Mouse (Mus musculus) lung, postnatal 25 days (tissue): ENCODE data around the gene Rnf144b.

ENCODE experiments used
- DNase-seq: peaks from one replicate; pipeline ENCODE4 v3.0.0; 2022; ENCODE audit warnings: low spot score

The Rnf144b gene

GRCm38 (mm10) chr13:47264382-47264781 lies 141.9 kb downstream of the Rnf144b start:
- no peak for DNase-seq

GRCm38 (mm10) chr13:47266411-47266810 lies 144.0 kb downstream of the Rnf144b start:
- no peak for DNase-seq

- DNase-seq: no peak
Observed at GRCm38 (mm10) chr13:47268227-47268626, 145.8 kb downstream of the Rnf144b start.

- peak; percentile 42 for DNase-seq
Observed at GRCm38 (mm10) chr13:47272928-47273327, 150.5 kb downstream of the Rnf144b start.

- DNase-seq: no peak
Observed at GRCm38 (mm10) chr13:47273487-47273886, 151.0 kb downstream of the Rnf144b start.

- DNase-seq: no peak
Observed at GRCm38 (mm10) chr13:47274139-47274538, 151.7 kb downstream of the Rnf144b start.

GRCm38 (mm10) chr13:47277000-47277823 lies 154.8 kb downstream of the Rnf144b start:
- DNase-seq: peak; percentile 39

- DNase-seq: no peak
Observed at GRCm38 (mm10) chr13:47277824-47278290, 155.4 kb downstream of the Rnf144b start.

GRCm38 (mm10) chr13:47282221-47282620 lies 159.8 kb downstream of the Rnf144b start:
- DNase-seq: no peak

GRCm38 (mm10) chr13:47288449-47288848 lies 166.0 kb downstream of the Rnf144b start:
- DNase-seq: peak; percentile 73

GRCm38 (mm10) chr13:47296465-47296864 lies 174.0 kb downstream of the Rnf144b start:
- DNase-seq: no peak
